Mouse (Mus musculus) heart, adult 2 months (tissue): ENCODE results near the gene Lrmp.

ENCODE experiments used
- CTCF ChIP-seq: fragments of 200-600 bp; IDR thresholded peaks from 2 replicates; pipeline ENCODE4 v1.8.1; 2022; ENCODE audit warnings: antibody characterized with exemption, mild to moderate bottlenecking, moderate library complexity
- EP300 ChIP-seq: fragments of 200-500 bp; IDR thresholded peaks from 2 replicates; pipeline ENCODE4 v1.6.1; 2011; ENCODE audit warnings: low read depth, low read length, control low read depth; ENCODE audit not compliant: insufficient read depth
- POLR2A ChIP-seq: fragments of 200-500 bp; IDR thresholded peaks from 2 replicates; pipeline ENCODE4 v1.6.1; 2011; ENCODE audit warnings: mild to moderate bottlenecking, low read depth, low read length, control low read depth; ENCODE audit not compliant: insufficient read depth

DNA sequence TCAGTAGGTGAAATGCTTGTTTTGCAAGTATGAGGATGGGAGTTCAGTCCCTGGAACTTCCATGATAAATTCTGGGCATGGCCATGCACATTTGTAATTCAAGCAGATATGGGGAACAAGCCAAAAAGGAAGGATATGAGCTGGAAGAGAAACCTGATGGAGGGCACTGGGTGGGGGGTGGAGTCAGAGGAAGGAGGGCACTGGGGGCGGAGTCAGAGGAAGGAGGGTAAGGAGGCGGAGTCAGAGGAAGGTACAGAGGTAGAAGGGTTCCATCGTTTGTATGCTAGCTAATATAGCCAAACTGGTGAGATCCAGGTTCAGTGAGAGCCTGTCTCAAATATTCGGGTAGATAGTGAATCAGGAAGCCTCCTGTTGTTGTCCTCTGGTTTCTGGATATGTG lies 14.1 kb downstream of the Lrmp start:
- TF ChIP-seq EP300 (no peak), CTCF (no peak), POLR2A (no peak)
